Mouse (Mus musculus) midbrain, postnatal 0 days (tissue): ENCODE measurements at regions not wholly inside any gene's neighbourhood (a gene's known extent, or its start where the extent isn't known, plus 50 kb on each side); places are given as distances from the start of the nearest gene placed in this dataset.

ENCODE experiments used
- ATAC-seq: fragments of 200-750 bp; cut with Nextera tagmentation; 2 replicates; pipeline ENCODE4 v1.8.0; 2017; ENCODE audit warnings: moderate number of reproducible peaks, mild to moderate bottlenecking, moderate TSS enrichment, moderate library complexity; ENCODE audit not compliant: low FRiP score
- DNase-seq: peaks from one replicate; pipeline ENCODE4 v3.0.0-alpha.2; 2015; ENCODE audit warnings: low spot score
- H3K27ac ChIP-seq: fragments of 300-500 bp; sonication (generic); 2 replicates; pipeline ENCODE4 v1.5.1; 2014; ENCODE audit warnings: low read depth, mild to moderate bottlenecking, low read length, mixed read lengths
- H3K27me3 ChIP-seq: fragments of 300-500 bp; sonication (generic); 2 replicates; pipeline ENCODE4 v1.6.1; 2014; ENCODE audit warnings: low read length, control low read depth, mixed read lengths; ENCODE audit not compliant: insufficient read depth
- H3K36me3 ChIP-seq: fragments of 300-500 bp; sonication (generic); 2 replicates; pipeline ENCODE4 v1.6.1; 2014; ENCODE audit warnings: low read length, control low read depth, mixed read lengths; ENCODE audit not compliant: insufficient read depth
- H3K4me1 ChIP-seq: fragments of 300-500 bp; sonication (generic); 2 replicates; pipeline ENCODE4 v1.6.1; 2014; ENCODE audit warnings: mild to moderate bottlenecking, control low read depth, antibody characterized with exemption, low read length, mixed read lengths; ENCODE audit not compliant: insufficient read depth
- H3K4me2 ChIP-seq: fragments of 300-500 bp; sonication (generic); 2 replicates; pipeline ENCODE4 v1.6.1; 2014; ENCODE audit warnings: low read depth, mild to moderate bottlenecking, low read length, mixed read lengths; ENCODE audit not compliant: poor library complexity, severe bottlenecking
- H3K4me3 ChIP-seq: fragments of 300-500 bp; sonication (generic); 2 replicates; pipeline ENCODE4 v1.5.1; 2014; ENCODE audit warnings: low read depth, mild to moderate bottlenecking, low read length, moderate library complexity
- H3K9ac ChIP-seq: fragments of 300-500 bp; sonication (generic); replicated peaks from 2 replicates; pipeline ENCODE4 v1.6.1; 2014; ENCODE audit warnings: mild to moderate bottlenecking, low read length, moderate library complexity, mixed read lengths; ENCODE audit not compliant: poor library complexity, severe bottlenecking
- H3K9me3 ChIP-seq: fragments of 300-500 bp; sonication (generic); 2 replicates; pipeline ENCODE4 v1.6.1; 2016; ENCODE audit warnings: low read length, control low read depth
- CTCF ChIP-seq: IDR thresholded peaks from 2 replicates; pipeline ENCODE4 v1.5.1; 2016; ENCODE audit warnings: antibody characterized with exemption, mild to moderate bottlenecking
- WGBS: fragments of 180-500 bp; shearing (Covaris S2); extraction: QIAGEN DNeasy Blood & Tissue Kit; methylation state at CpG from one replicate; pipeline ENCODE4 v1.1.7; 2014; 5-methylcytosine and 5-hydroxymethylcytosine counted together

DNA sequence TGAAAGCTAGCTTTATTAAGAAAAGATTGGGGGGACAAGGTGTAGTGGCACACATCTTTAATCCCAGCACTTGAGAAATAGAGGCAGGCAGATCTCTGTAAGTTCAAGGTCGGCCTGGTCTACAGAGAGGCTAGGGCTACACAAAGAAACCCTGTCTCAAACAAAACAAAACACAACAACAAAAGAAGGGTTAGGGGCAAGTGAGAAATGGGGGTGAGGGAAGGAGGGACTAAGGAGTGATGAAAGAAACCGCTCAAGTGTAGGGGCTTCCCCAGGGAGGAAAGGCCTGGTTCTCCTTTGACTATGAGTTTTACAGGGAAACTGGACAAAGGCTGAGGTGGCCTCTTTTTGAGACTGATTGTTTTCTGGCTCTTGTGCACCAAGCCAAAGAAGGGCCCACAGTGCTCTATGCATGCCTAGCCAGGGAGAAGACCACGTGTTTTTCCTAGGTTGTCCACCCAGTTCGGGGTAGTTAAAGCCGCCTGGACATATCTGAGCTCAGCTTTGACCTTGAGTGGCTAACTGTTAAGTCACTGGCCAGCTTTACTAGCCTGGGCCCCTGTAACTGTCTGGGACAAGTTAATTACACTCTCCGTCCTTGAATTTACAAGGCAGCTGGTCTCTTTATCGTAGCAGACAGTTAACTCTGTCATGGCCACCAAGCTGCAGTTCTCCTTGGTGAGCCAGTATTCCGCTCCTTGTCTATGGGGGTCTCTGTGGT lies 90.2 kb upstream of the Armc2 start:
- Histone ChIP-seq H3K27ac (no peak overlapping the region), H3K4me1 (no peaks in the 10 kb centered on the region), H3K9ac (no peak overlapping the region), H3K4me3 (no peak overlapping the region), H3K27me3 (no peaks in the 10 kb centered on the region), H3K36me3 (no peaks in the 10 kb centered on the region), H3K4me2 (no peak overlapping the region), H3K9me3 (0 out of 2 replicates have a peak, but pooled peaks cover 3% of the 10 kb centered on the region)
- ATAC-seq (no peak), DNase-seq (no peak)
- TF ChIP-seq CTCF = no peak
- 56% methylated on average over 8 of the region's 8 CpGs for WGBS

DNA sequence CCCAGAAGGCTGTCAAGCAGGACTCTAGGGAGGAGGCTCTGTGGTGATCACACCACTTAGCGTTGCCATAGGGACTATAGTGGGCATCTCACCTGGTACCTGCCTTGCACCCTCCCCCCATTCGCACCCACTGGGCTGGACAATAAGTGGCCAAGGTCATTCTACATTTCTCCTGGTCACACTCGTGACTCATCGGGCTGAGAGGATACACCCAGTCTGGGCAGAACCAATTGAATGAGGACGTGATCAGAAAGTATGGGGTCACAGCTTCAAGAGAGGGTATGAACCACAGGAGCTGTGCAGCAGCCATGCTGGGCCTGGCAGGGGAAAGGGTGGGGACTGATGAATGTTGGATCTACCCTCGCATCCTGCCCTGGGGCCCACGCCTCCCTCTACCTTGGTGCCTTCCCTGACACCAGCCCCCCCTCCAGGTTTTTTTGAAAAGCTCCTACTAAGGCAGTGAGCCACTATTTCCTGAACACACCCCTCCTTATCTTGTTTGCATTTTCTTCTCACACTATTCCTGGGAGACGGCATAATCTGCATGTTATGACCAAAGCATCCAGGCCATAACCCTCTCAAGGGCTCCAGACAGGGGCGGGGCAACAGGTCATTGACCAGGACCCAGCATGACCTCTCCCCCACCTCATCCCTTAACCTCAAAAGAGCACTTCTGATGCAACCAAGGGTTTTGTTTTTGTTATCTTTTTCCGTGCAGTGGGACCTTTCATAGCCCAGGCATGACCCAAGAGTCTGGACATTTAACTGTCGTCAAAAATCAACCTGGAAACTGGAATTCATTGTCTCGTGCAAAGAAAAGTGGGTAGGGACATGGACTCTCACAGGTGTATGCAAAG lies 89.4 kb upstream of the Armc2 start:
- Histone ChIP-seq H3K4me2 (no peak overlapping the region), H3K4me1 (no peaks in the 10 kb centered on the region), H3K4me3 (no peak overlapping the region), H3K27ac (no peak overlapping the region), H3K9ac (no peak overlapping the region), H3K36me3 (no peaks in the 10 kb centered on the region), H3K9me3 (0 out of 2 replicates have a peak, but pooled peaks cover 3% of the 10 kb centered on the region), H3K27me3 (no peaks in the 10 kb centered on the region)
- ATAC-seq (no peak), DNase-seq (no peak)
- 84% methylated on average over 12 of the region's 12 CpGs for WGBS
- TF ChIP-seq CTCF = no peak

DNA sequence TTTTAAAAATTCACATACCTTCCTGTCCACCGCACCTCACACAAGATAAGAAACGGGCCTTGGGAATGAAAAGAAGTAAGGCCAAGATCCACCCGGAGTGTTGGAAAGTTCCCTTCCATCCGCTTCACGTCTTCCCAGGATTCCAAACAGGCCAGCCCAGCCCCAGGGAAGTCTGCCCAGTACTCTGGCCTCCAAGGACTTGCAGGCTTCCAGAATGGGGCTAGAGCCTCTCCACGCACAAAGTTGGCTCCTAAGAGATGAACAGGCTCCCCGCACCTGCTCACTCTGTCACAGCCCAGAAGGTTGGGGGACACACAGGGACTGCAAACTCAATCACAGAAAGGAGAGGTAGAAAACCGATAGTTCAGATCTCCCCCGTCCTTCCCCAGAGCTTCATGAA lies 88.4 kb upstream of the Armc2 start:
- Histone ChIP-seq H3K9me3 (0 out of 2 replicates have a peak, but pooled peaks cover 3% of the 10 kb centered on the region), H3K27me3 (no peaks in the 10 kb centered on the region), H3K27ac (no peak overlapping the region), H3K4me1 (no peaks in the 10 kb centered on the region), H3K4me3 (no peak overlapping the region), H3K9ac (no peak overlapping the region), H3K4me2 (no peak overlapping the region), H3K36me3 (no peaks in the 10 kb centered on the region)
- 85% methylated on average over 9 of the region's 9 CpGs for WGBS
- no peak for TF ChIP-seq CTCF
- no peak for ATAC-seq
- DNase-seq = no peak

DNA sequence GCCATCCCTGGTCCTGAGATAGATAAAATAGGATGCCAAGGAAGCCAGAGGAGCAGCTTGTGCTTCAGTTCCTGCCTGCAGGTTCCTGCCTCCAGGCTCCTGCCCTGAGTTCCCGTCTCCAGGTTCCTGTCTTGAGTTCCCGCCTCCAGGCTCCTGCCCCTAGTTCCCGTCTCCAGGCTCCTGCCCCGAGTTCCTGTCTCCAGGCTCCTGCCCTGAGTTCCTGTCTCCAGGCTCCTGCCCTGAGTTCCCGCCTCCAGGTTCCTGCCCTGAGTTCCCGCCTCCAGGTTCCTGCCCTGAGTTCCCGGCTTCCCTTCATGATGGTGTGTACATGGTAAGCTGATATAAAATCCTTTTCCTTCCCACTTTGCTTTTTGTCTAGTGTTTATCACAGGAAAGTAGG lies 86.8 kb upstream of the Armc2 start:
- Histone ChIP-seq H3K27ac (no peak overlapping the region), H3K27me3 (no peaks in the 10 kb centered on the region), H3K9ac (no peak overlapping the region), H3K36me3 (no peaks in the 10 kb centered on the region), H3K9me3 (0 out of 2 replicates have a peak, but pooled peaks cover 3% of the 10 kb centered on the region), H3K4me2 (no peak overlapping the region), H3K4me3 (no peak overlapping the region), H3K4me1 (no peaks in the 10 kb centered on the region)
- DNase-seq (no peak), ATAC-seq (no peak)
- TF ChIP-seq CTCF = no peak
- WGBS = 90% methylated on average over 7 of the region's 7 CpGs

DNA sequence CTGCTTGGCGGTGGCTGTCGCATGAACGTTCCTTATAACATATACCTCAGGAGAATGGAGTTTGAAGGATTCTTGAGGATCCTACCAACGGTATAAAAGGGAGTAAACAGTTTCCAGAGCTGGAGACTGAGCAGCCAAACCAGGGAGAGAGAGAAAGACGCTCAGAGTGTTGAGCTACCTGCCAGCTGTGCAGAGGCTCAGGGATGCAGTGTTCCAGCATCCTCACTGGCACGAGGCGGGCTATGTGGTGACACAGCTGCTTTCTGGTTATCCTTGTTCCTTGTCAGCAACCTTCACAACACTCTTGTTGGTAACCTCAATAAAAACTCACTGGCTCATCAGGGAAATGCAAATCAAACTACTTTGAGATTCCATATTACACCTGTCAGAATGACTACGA lies 84.1 kb upstream of the Armc2 start:
- 85% methylated on average over 8 of the region's 8 CpGs for WGBS
- Histone ChIP-seq H3K4me3 (no peak overlapping the region), H3K4me1 (no peaks in the 10 kb centered on the region), H3K27me3 (no peaks in the 10 kb centered on the region), H3K27ac (no peak overlapping the region), H3K36me3 (no peaks in the 10 kb centered on the region), H3K9ac (no peak overlapping the region), H3K4me2 (no peak overlapping the region), H3K9me3 (0 out of 2 replicates have a peak, but pooled peaks cover 3% of the 10 kb centered on the region)
- ATAC-seq = no peak
- no peak for TF ChIP-seq CTCF
- DNase-seq = no peak

DNA sequence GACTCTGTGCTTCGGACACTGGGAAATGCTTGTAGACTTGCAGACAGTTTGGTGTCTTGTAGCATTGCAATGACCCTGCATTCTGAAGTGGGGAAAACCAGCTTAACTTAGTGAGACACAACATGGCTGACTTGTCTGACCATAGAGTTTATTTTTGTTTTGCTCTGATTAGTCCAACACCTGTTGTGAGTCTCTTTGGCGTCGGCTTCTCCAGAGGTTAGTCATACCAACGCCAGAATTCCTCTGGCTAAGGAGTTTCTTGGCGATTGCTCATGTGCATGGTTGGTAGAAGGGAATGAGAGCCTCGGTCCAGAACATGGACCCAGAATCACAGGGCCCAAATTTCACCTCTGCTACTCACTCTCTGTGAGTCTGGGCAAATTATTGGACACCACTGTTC lies 82.9 kb upstream of the Armc2 start:
- Histone ChIP-seq H3K4me2 (no peak overlapping the region), H3K27ac (no peak overlapping the region), H3K27me3 (no peaks in the 10 kb centered on the region), H3K9me3 (0 out of 2 replicates have a peak, but pooled peaks cover 3% of the 10 kb centered on the region), H3K4me3 (no peak overlapping the region), H3K36me3 (no peaks in the 10 kb centered on the region), H3K4me1 (no peaks in the 10 kb centered on the region), H3K9ac (no peak overlapping the region)
- ATAC-seq (no peak), DNase-seq (no peak)
- no peak for TF ChIP-seq CTCF
- WGBS = 89% methylated on average over 6 of the region's 6 CpGs
